Mouse (Mus musculus): ENCODE measurements around the gene Dcun1d2.

- TF ChIP-seq CTCF (conservative IDR thresholded peaks at IDR 0.05; ENCODE audit: low read length), result no peak
- no peak for TF ChIP-seq NANOG (IDR thresholded peaks at IDR 0.05; ENCODE audit: borderline replicate concordance, low read length)
- TF ChIP-seq POU5F1 (IDR thresholded peaks at IDR 0.05; ENCODE audit: borderline replicate concordance, low read length), result no peak
These were observed 63.5 kb downstream of the Dcun1d2 start for GRCm38 (mm10) chr8:13224426-13224825.
